Mouse (Mus musculus) kidney, postnatal 36 days (tissue): Measurements from ENCODE around the gene Klhl32.
"Not testable (repeated sequence)": the region's sequence is repeated elsewhere in the genome, so short reads cannot be mapped to it uniquely, and the experiment has no call there.

Source experiments
- DNase-seq, 2 experiments: peaks; one replicate each; pipeline ENCODE4 v3.0.0; 2021 to 2022; ENCODE audit warnings: mixed read lengths in 2 of 2

Gene Klhl32

GRCm38 (mm10) chr4:24793726-24794345 is 57.1 kb downstream of the Klhl32 start:
- DNase-seq = no peak

- peak in 1 of 2 experiments; percentile 4 for DNase-seq
These were observed 58.4 kb downstream of the Klhl32 start for GRCm38 (mm10) chr4:24792416-24792981.

- no peak for DNase-seq
These were observed 61.6 kb downstream of the Klhl32 start for GRCm38 (mm10) chr4:24789331-24789730.

GRCm38 (mm10) chr4:24785757-24786532 is 65.0 kb downstream of the Klhl32 start:
- no peak for DNase-seq

- DNase-seq = no peak
These were observed 85.0 kb downstream of the Klhl32 start for GRCm38 (mm10) chr4:24765919-24766318.

- no peak for DNase-seq
These were observed 85.5 kb downstream of the Klhl32 start for GRCm38 (mm10) chr4:24765469-24765868.

- no peak for DNase-seq
These were observed 86.4 kb downstream of the Klhl32 start for GRCm38 (mm10) chr4:24764558-24764957.

- no peak for DNase-seq
These were observed 87.5 kb downstream of the Klhl32 start for GRCm38 (mm10) chr4:24763451-24763850.

- DNase-seq = no peak
These were observed 92.0 kb downstream of the Klhl32 start for GRCm38 (mm10) chr4:24758954-24759353.

- no peak for DNase-seq
These were observed 98.3 kb downstream of the Klhl32 start for GRCm38 (mm10) chr4:24752517-24753208.

- no peak for DNase-seq
These were observed 113.8 kb downstream of the Klhl32 start for GRCm38 (mm10) chr4:24737080-24737479.

GRCm38 (mm10) chr4:24720834-24721233 is 130.1 kb downstream of the Klhl32 start:
- peak; percentile 74 to 77 for DNase-seq

GRCm38 (mm10) chr4:24715559-24715958 is 135.4 kb downstream of the Klhl32 start:
- DNase-seq = no peak

GRCm38 (mm10) chr4:24714367-24714766 is 136.6 kb downstream of the Klhl32 start:
- no peak for DNase-seq

- peak in 1 of 2 experiments; percentile 23 for DNase-seq
These were observed 152.3 kb downstream of the Klhl32 start for GRCm38 (mm10) chr4:24698528-24699117.

- DNase-seq = no peak
These were observed 170.8 kb downstream of the Klhl32 start for GRCm38 (mm10) chr4:24680080-24680479.

GRCm38 (mm10) chr4:24670007-24670406 is 180.9 kb downstream of the Klhl32 start:
- no peak for DNase-seq

- no peak for DNase-seq
These were observed 191.7 kb downstream of the Klhl32 start for GRCm38 (mm10) chr4:24659218-24659617.

- not testable (repeated sequence) for DNase-seq
These were observed 206.2 kb downstream of the Klhl32 start for GRCm38 (mm10) chr4:24644735-24645134.

- DNase-seq = no peak
These were observed 208.6 kb downstream of the Klhl32 start for GRCm38 (mm10) chr4:24642306-24642705.

GRCm38 (mm10) chr4:24631177-24631911 is 219.6 kb downstream of the Klhl32 start:
- no peak for DNase-seq

- no peak for DNase-seq
These were observed 220.5 kb downstream of the Klhl32 start for GRCm38 (mm10) chr4:24630430-24630829.
